Mouse (Mus musculus): Measurements from ENCODE around the gene Gak. TPM values are rescaled to one million over a fixed set of nuclear protein-coding genes. Genes with fewer than 3 reads are reported as not detected.

The Gak gene
- polyA plus RNA-seq, 1 experiment, result 581 TPM

DNA sequence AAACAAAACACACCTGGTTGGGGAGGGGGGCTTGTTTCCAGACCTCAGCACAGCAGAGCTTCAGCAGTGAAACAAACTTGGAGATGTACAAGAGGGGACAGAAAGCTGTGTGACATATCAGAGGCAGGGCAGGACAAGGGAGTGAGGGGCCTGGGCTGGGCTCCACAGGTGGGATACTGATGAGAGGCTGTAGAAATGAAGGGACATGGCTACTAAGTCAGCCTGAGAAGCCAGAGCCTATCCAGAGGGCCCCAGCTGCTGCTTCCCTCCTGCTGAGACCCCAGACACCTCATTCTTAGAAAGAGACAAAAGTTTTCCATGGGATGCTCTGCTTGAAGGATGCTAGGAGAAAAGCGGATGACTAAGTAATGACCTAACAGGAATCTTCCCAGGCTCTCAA is 29.1 kb upstream of the Gak start:
- Histone ChIP-seq H3K27ac (ENCODE audit: insufficient read depth, low read depth, low read length) (no peak overlapping the region), H3K4me1 (ENCODE audit: control insufficient read depth, insufficient read depth, low read length) (peaks cover 18% of the 10 kb centered on the region), H3K4me3 (ENCODE audit: insufficient read depth, low read depth, low read length) (no peak overlapping the region)
- TF ChIP-seq POLR2A (IDR thresholded peaks at IDR 0.05; ENCODE audit: insufficient read depth, low read depth, low read length), result no peak
- TF ChIP-seq CTCF (IDR thresholded peaks at IDR 0.05; ENCODE audit: insufficient read depth, low read depth, low read length), result no peak
- WGBS, result 87% methylated on average over 1 of the region's 1 CpGs

DNA sequence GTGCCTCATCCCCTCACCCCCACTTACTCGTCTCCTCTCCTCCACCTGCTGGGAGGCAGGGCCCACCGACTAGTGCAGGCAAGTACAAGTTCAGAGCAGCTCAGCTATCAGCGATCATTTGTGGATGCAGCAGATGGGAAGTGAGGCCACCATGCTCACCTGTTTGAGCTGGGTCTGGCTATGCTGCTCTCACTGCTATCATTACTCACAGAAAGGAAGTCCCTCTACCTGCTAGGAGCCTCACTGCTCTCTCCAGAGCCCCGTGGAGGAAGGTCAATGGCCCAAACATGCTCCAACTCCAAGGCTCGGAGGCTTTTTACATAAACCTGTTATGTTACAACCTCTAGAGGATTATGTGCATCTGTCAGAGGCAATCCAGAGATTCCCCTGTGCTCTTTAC is 27.9 kb upstream of the Gak start:
- Histone ChIP-seq H3K27ac (ENCODE audit: insufficient read depth, low read depth, low read length) (no peak overlapping the region), H3K4me3 (ENCODE audit: insufficient read depth, low read depth, low read length) (no peak overlapping the region), H3K4me1 (ENCODE audit: control insufficient read depth, insufficient read depth, low read length) (peaks cover 18% of the 10 kb centered on the region)
- TF ChIP-seq CTCF (IDR thresholded peaks at IDR 0.05; ENCODE audit: insufficient read depth, low read depth, low read length) (no peak), POLR2A (IDR thresholded peaks at IDR 0.05; ENCODE audit: insufficient read depth, low read depth, low read length) (no peak)
- 65% methylated on average over 5 of the region's 5 CpGs for WGBS

DNA sequence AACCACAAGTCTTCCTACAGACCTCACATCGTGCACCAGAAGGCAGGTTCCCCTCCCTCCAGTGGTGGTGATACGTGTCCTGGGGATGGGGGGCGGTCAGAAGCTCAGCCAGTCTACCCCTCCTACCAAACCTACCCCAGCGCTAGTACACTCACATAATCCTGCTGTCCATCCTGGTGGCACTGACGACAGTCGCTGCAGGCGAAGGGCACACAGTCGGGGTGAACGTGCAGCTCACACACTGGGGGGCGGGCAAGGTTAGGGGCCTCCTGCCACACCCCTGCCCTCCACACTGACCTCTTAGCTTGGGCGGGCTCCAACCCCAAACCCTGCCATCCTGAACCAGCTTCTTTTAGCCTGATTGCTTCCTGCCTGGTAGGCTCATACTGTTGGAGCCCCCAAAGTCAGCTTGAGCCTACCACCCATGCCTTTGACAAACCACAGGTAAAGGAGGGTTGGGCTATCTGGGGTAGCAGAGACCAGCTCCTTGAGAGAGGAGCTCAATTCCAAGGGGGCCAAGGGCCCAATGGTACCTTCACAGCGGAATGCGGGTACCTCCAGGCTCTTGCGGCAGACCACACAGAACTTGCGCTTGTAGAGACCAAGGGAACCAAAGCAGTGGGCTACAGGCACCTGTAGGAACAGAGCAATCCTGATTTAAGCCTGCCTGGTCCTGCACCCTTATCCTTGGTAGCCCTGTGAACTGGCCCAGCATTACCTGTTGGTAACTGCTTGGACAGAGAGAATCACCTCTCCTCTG is 26.5 kb upstream of the Gak start:
- Histone ChIP-seq H3K4me1 (ENCODE audit: control insufficient read depth, insufficient read depth, low read length) (peaks cover 18% of the 10 kb centered on the region), H3K4me3 (ENCODE audit: insufficient read depth, low read depth, low read length) (no peak overlapping the region), H3K27ac (ENCODE audit: insufficient read depth, low read depth, low read length) (no peak overlapping the region)
- WGBS, result 92% methylated on average over 15 of the region's 15 CpGs
- TF ChIP-seq CTCF (IDR thresholded peaks at IDR 0.05; ENCODE audit: insufficient read depth, low read depth, low read length), result no peak
- TF ChIP-seq POLR2A (IDR thresholded peaks at IDR 0.05; ENCODE audit: insufficient read depth, low read depth, low read length), result no peak

DNA sequence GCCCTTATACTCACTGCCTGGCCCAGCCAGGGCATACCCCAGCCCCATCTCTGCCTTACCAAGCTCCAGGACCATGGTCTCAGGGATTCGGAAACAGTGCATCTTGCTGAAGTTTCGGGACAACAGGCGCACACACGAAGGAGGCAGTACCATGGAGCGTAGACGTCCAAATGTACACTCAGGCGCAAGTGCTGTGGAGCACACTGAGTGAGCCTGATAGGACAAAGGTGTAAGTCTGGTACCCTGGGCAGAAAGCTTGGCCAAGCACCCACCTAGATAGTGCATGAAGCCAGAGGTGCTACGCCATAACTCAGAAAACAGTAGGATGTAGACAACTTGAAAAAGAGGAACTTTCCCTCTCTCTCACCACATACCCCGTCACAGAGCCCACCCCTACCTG is 25.8 kb upstream of the Gak start:
- peaks cover 18% of the 10 kb centered on the region for H3K4me1 ChIP-seq (ENCODE audit: control insufficient read depth, insufficient read depth, low read length)
- WGBS, result 96% methylated on average over 9 of the region's 9 CpGs
- TF ChIP-seq CTCF (IDR thresholded peaks at IDR 0.05; ENCODE audit: insufficient read depth, low read depth, low read length) (no peak), POLR2A (IDR thresholded peaks at IDR 0.05; ENCODE audit: insufficient read depth, low read depth, low read length) (no peak)
- H3K4me3 ChIP-seq (ENCODE audit: insufficient read depth, low read depth, low read length), result no peak overlapping the region
- H3K27ac ChIP-seq (ENCODE audit: insufficient read depth, low read depth, low read length), result no peak overlapping the region

DNA sequence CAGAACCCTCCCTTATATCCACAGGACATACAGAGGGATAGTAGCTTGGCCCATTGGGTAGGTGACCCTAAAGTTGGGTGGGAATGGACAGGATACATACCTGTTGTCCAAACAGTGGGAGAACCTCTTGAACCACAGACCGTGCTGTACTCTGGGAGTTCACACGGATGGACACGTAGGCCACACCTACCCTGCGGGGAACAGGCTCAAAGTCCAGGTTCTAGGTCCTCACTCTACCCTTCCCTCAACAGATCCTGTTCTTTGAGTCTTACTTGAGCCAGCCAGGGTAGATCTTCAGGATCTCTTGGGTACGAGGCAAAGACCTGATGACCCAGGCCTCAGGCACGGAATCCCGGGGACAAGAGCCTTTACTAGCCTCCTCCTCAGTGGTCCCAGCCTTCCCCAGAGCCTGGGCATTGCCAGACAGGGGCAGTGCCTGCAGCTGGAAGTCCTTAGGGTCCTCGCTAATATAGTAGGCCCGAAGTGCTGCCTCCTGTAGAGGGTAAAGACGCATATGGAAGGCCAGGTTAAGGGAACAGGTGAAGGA is 25.0 kb upstream of the Gak start:
- no peak overlapping the region for H3K27ac ChIP-seq (ENCODE audit: insufficient read depth, low read depth, low read length)
- TF ChIP-seq POLR2A (IDR thresholded peaks at IDR 0.05; ENCODE audit: insufficient read depth, low read depth, low read length), result no peak
- TF ChIP-seq CTCF (IDR thresholded peaks at IDR 0.05; ENCODE audit: insufficient read depth, low read depth, low read length), result no peak
- peaks cover 12% of the 10 kb centered on the region for H3K4me1 ChIP-seq (ENCODE audit: control insufficient read depth, insufficient read depth, low read length)
- 96% methylated on average over 10 of the region's 10 CpGs for WGBS
- no peak overlapping the region for H3K4me3 ChIP-seq (ENCODE audit: insufficient read depth, low read depth, low read length)

DNA sequence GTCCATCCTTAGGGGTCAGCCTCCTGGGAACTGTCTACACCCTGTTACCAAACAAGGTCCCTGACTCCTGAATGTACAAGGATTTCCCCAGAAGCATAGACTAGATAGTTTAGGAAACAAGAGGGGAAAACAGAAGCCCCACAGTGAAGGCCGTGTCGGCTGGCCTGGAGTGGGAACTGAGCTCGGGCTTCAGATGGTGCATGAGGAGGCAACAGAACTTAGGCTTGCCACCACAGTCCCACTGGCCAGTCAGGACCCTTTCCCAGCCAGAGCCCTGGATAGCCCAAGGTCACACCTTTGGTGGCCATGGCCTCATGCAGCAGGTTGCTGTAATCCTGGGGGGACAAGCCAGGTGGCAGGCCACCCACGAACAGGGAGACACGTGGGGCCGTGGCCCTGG is 23.8 kb upstream of the Gak start:
- H3K27ac ChIP-seq (ENCODE audit: insufficient read depth, low read depth, low read length), result no peak overlapping the region
- TF ChIP-seq POLR2A (IDR thresholded peaks at IDR 0.05; ENCODE audit: insufficient read depth, low read depth, low read length) (no peak), CTCF (IDR thresholded peaks at IDR 0.05; ENCODE audit: insufficient read depth, low read depth, low read length) (no peak)
- no peak overlapping the region for H3K4me3 ChIP-seq (ENCODE audit: insufficient read depth, low read depth, low read length)
- WGBS, result 83% methylated on average over 6 of the region's 6 CpGs
- 0 out of 2 replicates have a peak, but pooled peaks cover 4% of the 10 kb centered on the region for H3K4me1 ChIP-seq (ENCODE audit: control insufficient read depth, insufficient read depth, low read length)

DNA sequence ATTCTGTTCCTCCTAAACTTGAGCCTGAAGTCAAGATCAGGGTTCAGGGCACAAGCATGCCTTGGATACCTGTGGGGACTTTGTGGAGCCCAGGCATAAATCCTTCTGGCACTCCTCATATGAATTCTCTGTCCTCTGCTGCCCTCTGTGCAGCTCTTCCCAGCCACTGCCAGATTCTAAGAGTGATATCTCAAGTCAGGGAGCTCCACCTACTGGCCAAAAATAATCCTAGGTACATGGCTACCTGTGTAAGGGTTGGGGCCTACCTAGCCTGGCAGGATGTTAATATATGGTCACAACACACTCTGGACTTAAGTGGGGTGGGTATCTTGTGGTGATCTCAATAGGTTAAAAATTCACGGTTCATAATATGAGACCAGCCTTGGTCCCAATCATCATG is 22.3 kb upstream of the Gak start:
- 53% methylated on average over 1 of the region's 1 CpGs for WGBS
- Histone ChIP-seq H3K4me1 (ENCODE audit: control insufficient read depth, insufficient read depth, low read length) (no peaks in the 10 kb centered on the region), H3K27ac (ENCODE audit: insufficient read depth, low read depth, low read length) (no peak overlapping the region), H3K4me3 (ENCODE audit: insufficient read depth, low read depth, low read length) (no peak overlapping the region)
- TF ChIP-seq POLR2A (IDR thresholded peaks at IDR 0.05; ENCODE audit: insufficient read depth, low read depth, low read length) (no peak), CTCF (IDR thresholded peaks at IDR 0.05; ENCODE audit: insufficient read depth, low read depth, low read length) (no peak)

DNA sequence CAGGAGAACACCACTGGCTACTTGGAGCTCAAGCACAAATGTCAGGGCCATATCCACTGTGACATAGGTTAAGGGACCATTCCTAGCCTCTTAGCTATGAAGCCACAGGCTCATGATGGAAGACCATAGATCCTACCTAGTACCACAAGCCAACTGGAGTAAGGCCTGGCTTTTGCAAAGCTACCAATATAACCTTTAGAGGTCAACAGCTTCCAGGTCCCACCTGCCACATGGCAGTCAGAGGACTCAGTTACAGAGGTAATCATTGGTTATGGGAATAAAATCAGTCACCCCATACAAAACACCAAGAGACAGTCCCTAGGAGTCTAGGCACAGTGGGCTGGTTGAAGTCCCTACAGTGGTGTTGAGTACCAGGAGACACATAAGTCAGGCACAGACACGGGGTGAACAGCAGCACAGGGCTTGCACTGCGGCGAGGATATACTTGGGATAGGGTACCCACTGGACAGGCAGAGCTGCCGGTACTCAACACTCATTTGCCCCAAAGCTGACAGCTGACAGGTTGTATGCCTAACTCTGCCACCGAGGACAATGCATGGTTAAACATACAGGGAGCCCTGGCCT is 21.7 kb upstream of the Gak start:
- no peak overlapping the region for H3K27ac ChIP-seq (ENCODE audit: insufficient read depth, low read depth, low read length)
- H3K4me3 ChIP-seq (ENCODE audit: insufficient read depth, low read depth, low read length), result no peak overlapping the region
- no peaks in the 10 kb centered on the region for H3K4me1 ChIP-seq (ENCODE audit: control insufficient read depth, insufficient read depth, low read length)
- TF ChIP-seq POLR2A (IDR thresholded peaks at IDR 0.05; ENCODE audit: insufficient read depth, low read depth, low read length) (no peak), CTCF (IDR thresholded peaks at IDR 0.05; ENCODE audit: insufficient read depth, low read depth, low read length) (no peak)
- WGBS, result 81% methylated on average over 5 of the region's 5 CpGs

DNA sequence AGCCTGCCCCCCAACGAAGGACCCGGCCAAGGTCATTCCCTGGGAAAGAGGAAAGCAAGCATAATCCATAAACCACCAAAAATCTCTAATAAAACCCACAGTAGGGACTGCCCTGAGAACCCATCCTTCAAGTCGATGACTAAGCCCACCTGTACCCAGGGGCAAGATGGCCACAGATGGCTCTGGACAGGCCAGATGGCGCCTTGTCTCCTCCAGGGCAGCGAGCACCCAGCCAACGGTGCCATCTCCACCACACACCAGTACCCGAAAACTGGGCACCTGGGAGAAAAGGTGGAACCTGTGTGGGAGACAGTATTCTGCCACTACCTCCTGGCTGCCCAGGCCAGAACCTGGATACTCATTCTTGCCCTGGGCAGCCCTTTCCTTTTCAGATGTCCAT is 20.8 kb upstream of the Gak start:
- H3K27ac ChIP-seq (ENCODE audit: insufficient read depth, low read depth, low read length), result no peak overlapping the region
- TF ChIP-seq POLR2A (IDR thresholded peaks at IDR 0.05; ENCODE audit: insufficient read depth, low read depth, low read length) (no peak), CTCF (IDR thresholded peaks at IDR 0.05; ENCODE audit: insufficient read depth, low read depth, low read length) (no peak)
- no peaks in the 10 kb centered on the region for H3K4me1 ChIP-seq (ENCODE audit: control insufficient read depth, insufficient read depth, low read length)
- 89% methylated on average over 7 of the region's 7 CpGs for WGBS
- no peak overlapping the region for H3K4me3 ChIP-seq (ENCODE audit: insufficient read depth, low read depth, low read length)
